Mouse (Mus musculus) intestine, embryonic 15.5 days (tissue): ENCODE data around the gene Tcerg1l. TPM values are rescaled to one million over a fixed set of nuclear protein-coding genes. Genes with fewer than 3 reads are reported as not detected.

Source experiments
- ATAC-seq: fragments of 200-750 bp; cut with Nextera tagmentation; 2 replicates; pipeline ENCODE4 v1.8.0; 2017; ENCODE audit warnings: moderate TSS enrichment, moderate library complexity
- H3K27ac ChIP-seq: fragments of 300-500 bp; sonication (generic); 2 replicates; pipeline ENCODE4 v1.5.1; 2015; ENCODE audit warnings: mild to moderate bottlenecking, inconsistent platforms
- H3K27me3 ChIP-seq: fragments of 300-500 bp; sonication (generic); replicated peaks from 2 replicates; pipeline ENCODE4 v1.6.1; 2015; ENCODE audit warnings: inconsistent platforms
- H3K36me3 ChIP-seq: fragments of 300-500 bp; sonication (generic); 2 replicates; pipeline ENCODE4 v1.6.1; 2015; ENCODE audit warnings: inconsistent platforms
- H3K4me1 ChIP-seq: fragments of 300-500 bp; sonication (generic); replicated peaks from 2 replicates; pipeline ENCODE4 v1.6.1; 2015; ENCODE audit warnings: inconsistent platforms
- H3K4me2 ChIP-seq: fragments of 300-500 bp; sonication (generic); replicated peaks from 2 replicates; pipeline ENCODE4 v1.6.1; 2015; ENCODE audit warnings: mild to moderate bottlenecking, inconsistent platforms
- H3K4me3 ChIP-seq: fragments of 300-500 bp; sonication (generic); replicated peaks from 2 replicates; pipeline ENCODE4 v1.5.1; 2015; ENCODE audit warnings: inconsistent platforms
- H3K9ac ChIP-seq: fragments of 300-500 bp; sonication (generic); 2 replicates; pipeline ENCODE4 v1.6.1; 2015; ENCODE audit warnings: inconsistent platforms
- H3K9me3 ChIP-seq: fragments of 300-500 bp; sonication (generic); 2 replicates; pipeline ENCODE4 v1.6.1; 2016; ENCODE audit warnings: inconsistent platforms
- WGBS: fragments of 180-500 bp; shearing (Covaris S2); methylation state at CpG from one replicate; pipeline ENCODE4 v1.1.7; 2015; 5-methylcytosine and 5-hydroxymethylcytosine counted together
- polyA plus RNA-seq: library from polyadenylated mRNA; unstranded; fragments of >200 nt; fragmentation: Nextera tagmentation; extraction: Ambion mirVana; gene quantifications from 2 replicates; pipeline ENCODE4 v1.2.1, GENCODE M21; 2015

Tcerg1l gene
- polyA plus RNA-seq, 1 experiment from 2014 or later, result 0.29 TPM

DNA sequence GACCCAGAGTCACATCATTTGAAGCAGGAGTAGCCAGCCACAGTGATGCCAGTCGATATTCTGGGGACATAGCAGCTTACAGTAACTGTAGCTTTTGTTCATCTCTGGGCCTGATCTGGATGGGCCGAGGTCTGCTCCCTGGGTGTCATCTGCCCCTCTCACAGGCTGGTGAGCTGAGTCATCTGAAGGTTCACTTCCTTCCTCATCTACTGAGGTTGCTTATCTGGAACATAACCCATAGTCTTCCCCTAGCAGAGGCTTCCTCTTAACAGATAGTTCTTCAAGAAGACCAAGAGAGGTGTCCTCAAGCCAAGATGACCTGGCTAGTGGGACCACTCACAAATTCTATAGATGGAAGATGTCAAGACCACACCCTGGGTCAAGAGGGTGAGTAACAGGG, 192.4 kb downstream of the Tcerg1l start:
- 83% methylated on average over 2 of the region's 2 CpGs for WGBS
- no peaks in the 10 kb centered on the region for H3K4me1 ChIP-seq
- no peak overlapping the region for H3K4me3 ChIP-seq
- H3K27me3 ChIP-seq, result no peaks in the 10 kb centered on the region
- ATAC-seq, result no peak
- no peaks in the 10 kb centered on the region for H3K9me3 ChIP-seq
- H3K9ac ChIP-seq, result no peak overlapping the region
- no peaks in the 10 kb centered on the region for H3K36me3 ChIP-seq
- no peak overlapping the region for H3K4me2 ChIP-seq
- H3K27ac ChIP-seq, result no peak overlapping the region

DNA sequence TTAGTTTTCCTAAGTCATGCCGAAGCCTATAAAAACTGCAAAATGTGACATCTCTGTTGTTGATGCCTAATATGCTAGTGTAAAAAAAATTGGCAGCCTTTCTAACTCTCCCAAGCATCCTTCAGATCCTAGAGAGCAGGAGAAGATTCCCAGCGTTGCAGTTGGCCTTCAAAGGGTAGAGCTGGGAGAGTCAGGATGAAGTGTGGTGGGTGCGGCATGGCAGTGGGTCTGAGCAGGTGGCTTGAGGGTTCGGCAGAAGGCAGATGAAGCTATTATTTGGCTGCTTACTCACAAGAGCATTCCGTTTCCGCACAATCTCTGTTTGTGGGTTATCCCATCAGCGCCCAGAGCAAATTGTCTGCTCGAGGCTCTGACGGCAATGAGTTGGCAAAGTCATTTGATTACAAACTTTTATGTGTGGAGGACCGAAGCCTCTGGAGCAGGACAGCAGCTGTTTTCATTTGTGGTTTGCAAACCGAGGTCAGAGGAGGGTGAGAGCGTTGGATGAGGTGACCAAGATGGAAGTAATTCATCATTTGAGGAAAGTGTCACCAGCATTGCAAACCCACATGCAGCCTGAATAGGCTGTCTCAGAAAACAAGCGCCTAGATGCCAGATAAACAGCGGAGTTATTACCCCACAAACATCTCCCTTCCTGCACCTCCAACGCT, 195.2 kb downstream of the Tcerg1l start:
- ATAC-seq, result no peak
- Histone ChIP-seq H3K9ac (no peak overlapping the region), H3K4me2 (no peak overlapping the region), H3K36me3 (no peaks in the 10 kb centered on the region), H3K9me3 (no peaks in the 10 kb centered on the region), H3K27me3 (no peaks in the 10 kb centered on the region), H3K4me3 (no peak overlapping the region), H3K4me1 (no peaks in the 10 kb centered on the region), H3K27ac (no peak overlapping the region)
- WGBS, result 66% methylated on average over 15 of the region's 15 CpGs

DNA sequence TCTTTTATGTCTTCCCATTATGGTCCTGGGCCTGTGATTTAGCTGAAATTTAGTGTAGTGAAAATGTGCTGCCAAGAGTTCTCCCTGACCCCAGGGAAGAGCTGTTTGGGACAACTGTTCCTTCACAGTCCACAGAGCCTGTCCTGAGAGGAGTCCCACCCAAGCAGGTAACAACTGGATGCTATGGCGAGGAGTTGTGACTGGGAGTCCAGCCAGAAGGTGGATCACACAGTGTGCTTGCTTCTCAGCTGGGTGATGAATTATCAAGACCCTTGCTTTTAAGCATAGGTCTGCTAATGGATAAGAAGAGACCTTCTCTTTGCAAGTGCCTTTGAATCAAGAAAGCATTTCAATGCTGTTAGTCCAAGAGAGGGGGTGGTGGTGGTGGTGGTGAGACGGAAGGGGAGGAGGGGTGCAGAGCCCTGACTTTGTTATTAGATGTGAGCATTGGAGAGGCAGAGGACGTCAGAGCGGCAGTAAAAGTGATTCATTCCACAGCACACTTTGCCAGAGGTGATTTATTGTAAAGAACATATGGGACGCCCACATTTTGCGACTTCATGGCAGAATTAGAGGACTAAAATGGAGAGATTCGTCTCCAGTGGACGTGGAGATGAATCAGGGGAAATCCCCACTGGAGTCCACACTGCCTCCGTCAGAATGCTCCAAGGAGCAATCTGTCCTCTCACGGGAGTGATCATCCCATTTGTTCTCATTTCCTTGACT, 198.0 kb downstream of the Tcerg1l start:
- Histone ChIP-seq H3K9me3 (no peaks in the 10 kb centered on the region), H3K9ac (no peak overlapping the region), H3K4me3 (no peak overlapping the region), H3K27me3 (no peaks in the 10 kb centered on the region), H3K36me3 (no peaks in the 10 kb centered on the region), H3K27ac (no peak overlapping the region), H3K4me2 (no peak overlapping the region), H3K4me1 (no peaks in the 10 kb centered on the region)
- WGBS, result 28% methylated on average over 10 of the region's 10 CpGs
- ATAC-seq, result no peak

DNA sequence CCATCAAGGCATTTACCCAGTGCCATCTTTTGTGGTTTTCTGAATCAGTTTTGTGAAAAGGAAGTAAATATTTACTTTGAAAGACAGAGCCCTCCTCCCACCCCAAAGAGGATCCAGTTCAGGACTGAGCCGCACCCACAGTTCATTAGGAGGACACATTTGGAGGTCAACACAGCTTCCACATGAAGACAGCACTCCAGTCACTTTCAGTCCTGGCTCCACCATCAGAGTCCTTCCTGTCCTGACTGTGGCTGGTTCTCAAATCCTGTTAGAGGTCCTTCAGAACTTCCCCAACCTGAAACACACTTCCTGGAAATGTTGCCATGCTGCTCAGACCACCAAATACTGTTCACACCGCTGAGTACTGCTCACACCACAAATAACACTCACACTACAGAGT, 201.4 kb downstream of the Tcerg1l start:
- WGBS, result 50% methylated on average over 2 of the region's 2 CpGs
- Histone ChIP-seq H3K9me3 (no peaks in the 10 kb centered on the region), H3K36me3 (no peaks in the 10 kb centered on the region), H3K27me3 (no peaks in the 10 kb centered on the region), H3K27ac (no peak overlapping the region), H3K9ac (no peak overlapping the region), H3K4me2 (no peak overlapping the region), H3K4me1 (no peaks in the 10 kb centered on the region), H3K4me3 (no peak overlapping the region)
- no peak for ATAC-seq

DNA sequence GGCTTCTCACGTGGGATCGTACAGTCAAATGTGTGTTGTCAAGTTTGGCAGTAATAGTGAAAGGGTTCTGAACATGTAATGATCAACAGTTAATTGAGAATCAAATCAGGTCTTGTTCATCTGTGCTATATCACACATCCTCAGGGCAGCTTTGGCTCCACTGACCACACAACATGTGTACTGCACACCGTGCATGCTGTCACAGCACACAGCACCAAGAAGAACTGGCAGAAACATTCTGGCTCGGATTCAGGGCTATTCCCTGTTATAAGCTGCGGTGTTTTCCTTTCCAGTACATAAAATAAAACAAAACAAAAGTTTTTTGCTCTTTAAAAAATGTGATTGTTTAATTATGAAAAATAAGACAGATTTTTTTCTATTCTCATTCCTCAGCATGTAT, 213.3 kb downstream of the Tcerg1l start:
- no peak overlapping the region for H3K4me2 ChIP-seq
- H3K4me1 ChIP-seq, result no peaks in the 10 kb centered on the region
- no peaks in the 10 kb centered on the region for H3K27me3 ChIP-seq
- no peak for ATAC-seq
- H3K9ac ChIP-seq, result no peak overlapping the region
- H3K27ac ChIP-seq, result no peak overlapping the region
- WGBS, result 85% methylated on average over 5 of the region's 5 CpGs
- no peaks in the 10 kb centered on the region for H3K36me3 ChIP-seq
- H3K4me3 ChIP-seq, result no peak overlapping the region
- no peaks in the 10 kb centered on the region for H3K9me3 ChIP-seq

DNA sequence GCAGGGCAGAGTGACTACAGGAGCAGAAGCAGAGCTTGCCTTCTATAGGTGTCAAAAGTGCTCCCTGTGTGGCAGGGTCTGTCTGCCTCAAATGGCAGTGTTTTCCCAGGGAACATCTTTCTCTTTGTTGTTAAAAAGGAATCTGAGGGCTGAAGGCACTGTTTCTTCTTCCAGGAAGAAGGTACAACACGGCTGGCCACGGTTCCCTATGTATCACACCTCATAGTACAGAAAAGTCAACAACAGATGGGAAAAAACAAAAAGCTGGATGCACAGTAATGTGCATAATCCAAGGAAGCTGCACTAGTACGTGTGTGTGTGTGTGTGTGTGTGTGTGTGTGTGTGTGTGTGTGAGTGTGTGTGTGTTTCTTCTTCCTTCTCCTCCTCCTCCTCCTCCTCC, 215.3 kb downstream of the Tcerg1l start:
- H3K4me2 ChIP-seq, result no peak overlapping the region
- H3K36me3 ChIP-seq, result no peaks in the 10 kb centered on the region
- no peaks in the 10 kb centered on the region for H3K9me3 ChIP-seq
- no peak for ATAC-seq
- no peak overlapping the region for H3K4me3 ChIP-seq
- H3K27me3 ChIP-seq, result no peaks in the 10 kb centered on the region
- no peak overlapping the region for H3K9ac ChIP-seq
- no peak overlapping the region for H3K27ac ChIP-seq
- WGBS, result 62% methylated on average over 3 of the region's 3 CpGs
- no peaks in the 10 kb centered on the region for H3K4me1 ChIP-seq

DNA sequence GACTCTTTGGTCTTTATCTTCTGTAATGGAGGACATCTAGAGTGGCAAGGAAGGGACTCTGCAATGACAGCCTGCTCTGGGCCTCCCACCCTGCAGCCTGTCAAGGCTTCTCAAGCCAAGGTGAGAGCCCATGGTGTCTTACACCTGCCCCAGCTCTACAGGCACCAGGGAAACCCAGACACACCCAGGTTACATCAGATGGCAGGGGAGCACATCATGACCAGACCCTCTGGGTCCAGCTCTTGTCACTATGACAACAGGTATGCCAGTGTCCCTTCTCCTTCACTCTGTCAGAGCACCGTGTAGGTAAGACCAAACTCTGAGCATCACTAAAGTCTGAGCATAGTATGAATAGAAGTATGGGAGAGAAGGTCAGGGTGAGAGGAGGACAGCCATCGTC, 218.9 kb downstream of the Tcerg1l start:
- no peak overlapping the region for H3K4me2 ChIP-seq
- no peaks in the 10 kb centered on the region for H3K27me3 ChIP-seq
- no peak overlapping the region for H3K27ac ChIP-seq
- H3K4me1 ChIP-seq, result no peaks in the 10 kb centered on the region
- H3K36me3 ChIP-seq, result no peaks in the 10 kb centered on the region
- H3K4me3 ChIP-seq, result no peak overlapping the region
- 78% methylated on average over 2 of the region's 2 CpGs for WGBS
- no peak for ATAC-seq
- no peaks in the 10 kb centered on the region for H3K9me3 ChIP-seq
- no peak overlapping the region for H3K9ac ChIP-seq

DNA sequence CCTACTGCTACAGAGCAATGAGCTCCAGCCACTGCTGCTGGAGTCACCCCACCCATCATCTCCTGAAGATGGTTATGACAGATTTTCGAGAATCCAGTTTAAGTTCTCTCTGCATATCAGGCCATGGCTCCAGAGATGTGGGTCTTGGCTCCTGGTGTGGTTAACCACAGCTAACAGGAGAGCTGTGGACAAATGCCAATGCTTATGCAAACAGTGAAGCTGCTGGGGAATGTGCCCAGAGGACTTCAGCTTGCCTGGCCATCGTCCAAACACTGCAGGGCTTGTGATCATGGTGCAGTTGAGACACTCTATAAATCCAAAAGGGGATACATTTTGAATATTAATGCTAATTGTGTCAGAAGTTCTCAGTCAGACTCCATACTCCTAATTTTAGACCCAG, 221.5 kb downstream of the Tcerg1l start:
- Histone ChIP-seq H3K9me3 (no peaks in the 10 kb centered on the region), H3K27me3 (no peaks in the 10 kb centered on the region), H3K4me2 (no peak overlapping the region), H3K9ac (no peak overlapping the region), H3K36me3 (no peaks in the 10 kb centered on the region), H3K27ac (no peak overlapping the region), H3K4me1 (no peaks in the 10 kb centered on the region), H3K4me3 (no peak overlapping the region)
- WGBS, result 47% methylated on average over 2 of the region's 2 CpGs
- no peak for ATAC-seq

DNA sequence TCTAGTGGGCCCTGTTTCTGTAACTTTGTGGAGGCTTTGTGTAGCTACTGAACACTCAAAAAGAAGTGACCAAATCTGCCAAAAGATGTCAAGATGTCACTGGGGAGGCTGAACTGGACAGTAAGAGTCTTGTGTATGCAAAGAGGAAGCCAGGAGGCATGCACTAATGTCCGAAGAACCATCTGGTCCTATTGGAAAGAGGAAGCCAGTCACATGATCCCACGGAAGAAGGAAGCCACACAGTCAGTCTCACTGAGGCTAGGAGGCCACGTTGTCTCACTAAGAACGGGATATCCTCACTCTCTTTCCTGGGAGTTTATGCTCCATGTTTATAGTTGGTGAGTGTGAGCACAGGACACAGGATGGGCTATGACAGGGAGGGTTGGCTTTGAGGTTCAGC, 227.1 kb downstream of the Tcerg1l start:
- Histone ChIP-seq H3K4me1 (no peaks in the 10 kb centered on the region), H3K9ac (no peak overlapping the region), H3K4me2 (no peak overlapping the region), H3K27me3 (no peaks in the 10 kb centered on the region), H3K9me3 (no peaks in the 10 kb centered on the region), H3K4me3 (no peak overlapping the region), H3K36me3 (no peaks in the 10 kb centered on the region), H3K27ac (no peak overlapping the region)
- WGBS, result 67% methylated on average over 4 of the region's 4 CpGs
- ATAC-seq, result no peak
